Mouse (Mus musculus) right cerebral cortex, postnatal 25 days (tissue): ENCODE data around the gene Lgi1.

Experiments used
- DNase-seq: peaks from one replicate; pipeline ENCODE4 v3.0.0; 2022

Lgi1 gene

DNA sequence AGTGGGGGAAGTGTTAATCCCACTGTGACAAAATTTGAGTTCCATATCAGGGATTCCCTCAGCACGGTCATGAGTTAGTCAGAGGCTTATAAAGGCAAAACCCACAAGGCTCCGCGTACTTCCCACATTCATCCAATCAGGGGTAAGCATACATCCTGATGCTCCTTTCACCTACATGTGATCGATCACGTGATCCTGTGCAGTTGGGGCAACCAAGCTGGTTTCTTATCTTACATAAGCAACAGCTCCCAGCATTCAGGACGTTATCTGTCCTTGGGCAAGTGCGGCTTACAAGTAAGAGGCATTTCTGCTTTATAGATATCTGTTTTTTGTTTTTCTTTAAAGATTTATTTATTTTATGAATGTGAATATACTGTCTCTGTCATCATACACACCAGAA lies 63.7 kb downstream of the Lgi1 start:
- DNase-seq: no peak

DNA sequence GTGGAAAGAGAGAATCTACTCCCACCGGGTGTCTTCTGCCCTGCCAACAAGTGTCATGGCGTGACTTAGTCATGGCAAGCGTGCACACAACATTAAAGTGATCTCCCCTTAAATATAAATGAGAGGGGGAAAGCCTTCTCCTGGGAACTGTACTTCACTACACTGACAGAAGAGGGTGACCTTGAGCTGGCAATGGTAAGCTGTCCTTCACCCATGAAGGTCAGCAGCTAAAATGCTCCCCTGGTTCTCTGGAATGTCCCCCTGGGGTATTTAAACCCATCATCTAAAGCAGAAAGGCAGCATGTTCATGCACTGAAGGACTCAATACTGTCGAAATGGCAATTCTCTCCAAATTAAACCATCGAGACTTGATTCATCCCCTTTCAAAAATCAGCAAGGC lies 64.9 kb downstream of the Lgi1 start:
- DNase-seq: no peak

DNA sequence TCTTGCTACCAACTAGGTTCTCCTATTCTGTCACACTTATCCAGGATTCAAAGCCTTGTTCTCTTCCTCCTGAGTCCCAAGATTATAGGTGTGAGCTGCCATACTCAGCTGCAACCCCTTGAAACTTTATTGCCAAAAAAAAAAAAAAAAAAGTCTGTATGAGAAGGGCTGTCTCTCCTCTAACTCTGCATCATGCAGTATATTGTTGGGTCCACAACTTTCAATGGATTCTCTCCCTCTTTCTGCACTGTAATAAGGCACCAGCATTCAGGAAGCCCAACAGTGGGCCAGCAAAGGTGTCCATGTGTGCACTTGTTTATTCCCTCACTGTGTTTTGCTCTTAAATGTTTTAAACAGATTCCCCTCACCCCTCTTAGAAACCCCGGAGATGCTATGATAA lies 66.7 kb downstream of the Lgi1 start:
- no peak for DNase-seq

DNA sequence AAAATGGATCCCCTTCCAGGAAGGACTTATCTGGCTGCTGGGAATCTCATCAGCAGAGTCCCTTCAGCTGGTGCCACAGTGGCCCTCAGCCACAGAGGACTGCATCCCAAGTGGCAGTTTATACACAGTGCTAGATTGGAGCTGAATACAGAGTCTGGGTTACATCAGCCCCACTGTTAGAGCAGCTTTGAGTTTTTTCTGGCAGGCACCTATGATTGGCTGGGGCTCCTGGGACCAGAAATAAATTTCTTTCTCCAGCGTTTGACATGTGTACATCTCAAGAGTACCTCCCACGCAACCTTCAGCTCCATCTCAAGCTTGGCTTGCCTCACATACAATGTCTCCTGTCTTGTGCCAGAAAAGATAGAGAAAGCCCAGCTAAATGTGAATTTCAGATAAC lies 67.9 kb downstream of the Lgi1 start:
- no peak for DNase-seq

DNA sequence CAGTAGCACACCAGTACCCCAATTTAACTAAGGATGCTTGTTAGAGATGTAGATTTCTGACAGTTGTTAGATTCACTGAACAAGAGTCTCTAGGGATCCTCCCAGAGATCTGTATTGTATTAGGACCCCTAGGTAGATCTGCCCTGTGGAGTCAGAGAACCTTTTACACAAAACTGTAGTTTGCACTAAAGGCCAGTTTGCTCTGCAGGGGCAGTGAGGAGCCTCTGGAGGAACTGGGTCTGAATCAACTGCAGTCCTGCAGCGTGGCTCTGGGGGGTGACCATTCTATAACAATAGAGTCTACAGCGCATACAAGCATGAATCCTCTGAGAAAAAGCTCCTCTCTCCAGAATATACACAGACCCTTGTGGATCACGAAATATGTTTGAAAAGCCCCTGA lies 68.5 kb downstream of the Lgi1 start:
- DNase-seq: no peak

DNA sequence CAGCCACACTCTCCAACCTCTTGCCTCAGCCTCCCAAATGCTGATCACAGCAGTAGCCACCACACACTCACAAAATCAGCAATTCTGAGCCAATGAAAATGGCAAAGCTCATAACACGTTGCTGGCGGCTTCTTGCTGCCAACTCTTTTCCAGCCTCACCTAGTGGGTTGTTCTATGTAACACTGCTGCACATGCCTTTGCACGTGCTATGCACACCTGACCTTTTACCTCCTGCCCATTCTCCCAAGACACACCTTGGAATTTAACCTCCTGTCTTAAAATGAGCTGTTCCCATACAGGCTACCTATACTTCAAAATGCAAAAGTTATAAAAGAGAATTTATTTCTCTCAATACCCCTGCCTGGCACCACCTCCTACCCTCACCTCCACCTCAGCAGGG lies 72.2 kb downstream of the Lgi1 start:
- DNase-seq: no peak

DNA sequence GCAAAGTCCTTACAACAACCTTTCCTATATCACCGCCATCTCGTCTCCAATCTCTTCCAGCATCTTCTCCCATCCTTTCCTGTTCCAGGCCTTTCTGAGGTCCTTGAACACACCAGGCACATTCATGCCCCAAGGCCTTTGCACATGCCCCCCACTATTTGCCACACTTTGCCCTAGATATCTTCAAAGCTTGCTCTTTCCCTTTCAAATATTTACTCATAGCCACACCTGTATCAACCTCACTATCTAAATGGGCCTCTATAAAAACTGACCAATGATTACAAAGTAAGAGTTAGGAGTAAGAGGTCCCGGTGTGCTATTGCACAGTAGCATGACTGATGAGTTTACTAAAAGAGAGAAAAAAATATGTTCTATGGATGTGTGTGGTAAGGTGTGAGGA lies 73.0 kb downstream of the Lgi1 start:
- no peak for DNase-seq

DNA sequence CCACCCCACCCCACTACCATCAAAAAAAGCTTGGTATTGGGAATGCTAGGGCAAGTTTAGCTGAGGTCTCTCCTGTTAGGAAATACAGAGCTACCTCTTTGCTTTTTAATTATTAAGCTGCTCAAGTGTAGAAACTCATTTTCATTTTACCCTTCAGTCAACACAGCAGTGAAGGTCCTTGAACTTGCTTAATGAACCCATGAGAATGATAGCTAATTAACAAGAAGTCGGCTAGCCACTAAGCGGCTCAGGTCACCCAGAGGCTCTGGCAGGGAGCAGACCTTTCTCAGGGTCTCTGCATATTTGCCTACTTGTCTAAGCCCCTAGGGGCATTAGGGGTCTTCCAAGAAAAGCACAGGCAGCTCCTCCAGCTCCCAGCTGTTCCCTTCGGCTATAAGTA lies 75.4 kb downstream of the Lgi1 start:
- DNase-seq: no peak

DNA sequence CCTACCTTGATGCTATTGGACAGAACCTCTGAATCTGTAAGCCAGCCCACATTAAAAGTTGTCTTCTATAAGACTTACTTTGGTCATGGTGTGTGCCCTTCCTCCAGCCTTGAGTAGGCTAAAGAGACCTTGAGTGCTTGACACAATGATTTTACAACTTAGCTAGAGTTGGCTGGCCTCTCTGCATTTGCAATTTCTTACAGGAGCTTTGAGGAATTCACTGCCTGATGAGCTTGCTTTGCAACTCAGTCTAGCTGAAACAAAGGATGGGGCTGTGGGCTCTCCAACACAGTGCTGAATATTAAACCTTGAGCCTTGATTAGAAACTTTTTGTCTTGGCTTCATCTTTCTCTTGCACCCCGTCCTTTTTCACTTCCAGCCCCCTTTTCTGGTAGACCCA lies 78.9 kb downstream of the Lgi1 start:
- no peak for DNase-seq

DNA sequence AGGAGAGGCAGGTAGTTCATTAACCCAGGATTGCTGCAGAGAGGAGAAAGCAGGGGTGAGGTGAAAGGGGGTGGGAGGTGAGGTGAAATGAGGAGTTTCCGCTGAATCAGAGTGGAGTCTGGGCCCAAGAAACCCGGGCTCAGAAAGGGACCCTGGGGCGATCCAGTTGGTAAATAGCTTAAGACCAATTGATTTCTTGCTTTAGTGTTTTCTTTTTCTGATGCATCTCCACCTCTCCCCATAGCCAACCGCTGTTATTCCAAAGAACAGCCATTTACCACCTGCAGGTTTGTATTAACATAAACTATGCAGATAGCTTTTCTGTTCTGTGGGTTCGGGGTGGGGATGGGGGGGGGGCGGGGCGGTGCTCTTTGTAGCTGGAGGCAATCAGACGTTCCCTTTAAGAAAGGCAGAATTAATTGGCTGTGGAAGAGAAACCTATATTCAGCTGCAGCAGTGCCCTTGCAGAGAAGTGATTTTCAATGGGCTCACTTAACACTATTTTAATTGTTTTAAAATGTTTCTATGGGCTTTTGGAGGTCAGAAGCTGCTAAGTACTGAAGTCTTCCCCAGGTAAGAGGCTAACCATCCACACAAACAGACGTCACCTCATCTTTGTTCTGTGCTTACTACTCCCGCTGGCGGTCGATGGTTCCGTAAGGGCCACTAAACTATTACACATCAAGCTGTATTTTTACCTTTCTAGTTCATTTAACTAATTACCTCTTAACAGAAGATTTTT lies 84.1 kb downstream of the Lgi1 start:
- no peak for DNase-seq

DNA sequence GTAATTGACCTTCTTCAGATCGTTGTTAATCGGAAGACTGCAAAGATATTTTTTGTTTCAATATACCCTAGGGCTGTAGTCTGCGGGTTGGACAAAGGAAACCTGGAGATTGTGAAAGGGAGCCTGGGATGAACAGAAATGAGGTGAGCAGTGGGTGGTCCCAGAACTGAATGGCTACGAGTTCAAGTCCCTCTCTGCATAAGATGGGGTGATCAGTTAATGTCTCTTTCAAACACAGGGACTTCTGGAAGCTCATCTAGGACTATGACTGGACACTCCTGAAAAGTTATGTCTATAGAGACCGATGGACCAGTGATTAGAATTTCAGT lies 84.6 kb downstream of the Lgi1 start:
- no peak for DNase-seq

DNA sequence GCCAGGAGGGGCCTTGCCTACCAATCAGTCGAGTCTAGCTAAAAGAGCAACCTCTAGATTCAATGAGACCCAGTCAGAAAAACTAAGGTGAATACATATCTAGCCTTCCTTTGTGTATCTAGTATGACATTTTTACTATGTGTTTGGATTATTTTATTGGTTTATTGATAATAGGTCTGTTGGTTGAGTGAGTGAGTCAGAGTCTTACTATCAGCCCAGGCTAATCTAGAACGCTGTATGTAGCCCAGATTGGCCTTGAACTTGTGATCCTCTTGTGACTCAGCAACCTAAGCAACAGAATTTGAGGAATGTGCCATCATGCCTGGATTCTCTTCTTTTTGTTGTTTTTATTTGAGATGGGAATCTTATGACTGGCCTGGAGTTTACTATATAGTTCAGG lies 86.9 kb downstream of the Lgi1 start:
- DNase-seq: no peak

DNA sequence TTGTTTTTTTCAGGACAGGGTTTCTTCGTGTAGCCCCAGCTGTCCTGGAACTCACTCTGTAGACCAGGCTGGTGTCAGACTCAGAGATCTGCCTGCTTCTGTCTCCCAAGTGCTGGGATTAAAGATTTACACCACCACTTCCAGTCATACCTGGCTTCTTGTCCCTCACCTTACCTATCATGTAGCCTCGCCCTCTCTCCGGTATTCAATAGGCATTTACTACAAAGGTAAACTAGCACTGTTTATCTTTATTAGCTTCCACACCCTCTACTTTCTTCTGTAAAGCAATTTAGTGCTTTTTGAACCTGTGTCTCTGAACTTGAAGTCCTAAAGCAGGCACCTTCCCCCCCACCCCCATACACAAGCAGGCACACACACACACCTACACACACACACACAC lies 87.4 kb downstream of the Lgi1 start:
- DNase-seq: no peak

DNA sequence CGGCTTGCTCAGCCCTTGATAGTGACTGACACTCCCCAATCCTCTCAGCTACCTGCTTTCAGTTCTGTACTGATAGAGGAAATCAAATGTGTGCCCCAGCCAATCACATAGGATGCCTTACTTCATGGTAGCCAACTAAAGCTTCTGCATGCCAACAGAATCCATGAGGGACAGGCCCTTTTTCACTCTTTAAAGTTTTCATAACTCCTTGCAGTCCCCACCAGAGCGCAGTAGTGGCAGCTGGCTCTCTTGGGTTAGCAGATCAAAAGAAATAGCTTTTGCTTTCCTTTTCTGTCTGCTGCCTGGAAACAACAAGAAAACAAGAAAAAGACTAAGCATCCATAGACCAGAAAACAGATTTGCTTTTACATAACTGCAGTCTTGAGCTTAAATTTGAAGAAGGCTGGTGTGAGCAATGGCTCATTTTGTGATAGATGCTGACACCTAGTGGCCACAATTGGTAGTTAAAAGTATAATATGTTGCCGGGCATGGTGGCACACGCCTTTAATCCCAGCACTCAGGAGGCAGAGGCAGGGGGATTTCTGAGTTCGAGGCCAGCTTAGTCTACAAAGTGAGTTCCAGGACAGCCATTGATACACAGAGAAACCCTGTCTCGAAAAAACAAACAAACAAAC lies 88.3 kb downstream of the Lgi1 start:
- peak; percentile 10 for DNase-seq

DNA sequence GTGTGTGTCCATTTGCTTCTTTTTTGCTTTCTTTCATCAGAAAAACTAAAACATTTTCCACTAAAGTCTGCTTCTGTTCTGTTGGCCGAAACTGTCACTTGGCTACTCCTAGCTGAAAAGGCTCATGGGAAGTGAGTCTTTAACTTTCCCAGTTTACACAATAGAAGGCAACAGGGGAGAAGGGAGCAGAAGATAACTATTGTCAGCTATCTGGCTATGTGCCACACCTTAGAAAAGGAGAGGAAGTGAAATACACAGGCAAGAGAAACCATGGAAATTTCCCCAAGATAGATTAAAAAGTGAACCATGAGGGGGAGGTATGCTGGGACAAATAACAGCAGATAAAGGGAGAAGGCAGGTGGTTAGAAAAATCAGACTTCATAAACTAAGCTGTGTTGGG lies 89.9 kb downstream of the Lgi1 start:
- no peak for DNase-seq

DNA sequence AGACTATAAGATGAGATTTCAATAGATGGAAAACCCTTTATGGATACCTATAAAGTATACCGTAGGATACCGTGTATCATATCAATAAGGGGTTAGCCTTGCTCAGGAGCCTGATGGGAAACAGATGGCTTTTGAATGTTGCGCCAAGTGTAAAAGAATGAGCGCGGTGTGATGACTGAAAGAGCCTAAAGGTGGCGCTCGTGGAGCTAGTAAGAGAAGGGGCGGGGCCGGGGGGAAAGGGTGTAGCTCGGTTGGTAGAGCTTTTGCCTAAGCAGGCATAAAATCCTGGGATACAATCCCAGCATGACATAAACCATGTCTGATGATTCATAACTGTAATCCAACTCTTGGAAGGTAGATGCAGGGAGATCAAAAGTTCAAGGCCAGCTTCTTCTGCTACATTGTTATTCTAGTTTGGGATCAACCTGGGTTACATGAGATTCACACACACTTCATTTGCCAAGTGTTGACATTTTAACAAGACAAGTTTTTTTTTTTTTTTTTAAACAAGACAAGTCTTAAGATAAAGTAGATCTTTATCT lies 90.6 kb downstream of the Lgi1 start:
- DNase-seq: no peak

DNA sequence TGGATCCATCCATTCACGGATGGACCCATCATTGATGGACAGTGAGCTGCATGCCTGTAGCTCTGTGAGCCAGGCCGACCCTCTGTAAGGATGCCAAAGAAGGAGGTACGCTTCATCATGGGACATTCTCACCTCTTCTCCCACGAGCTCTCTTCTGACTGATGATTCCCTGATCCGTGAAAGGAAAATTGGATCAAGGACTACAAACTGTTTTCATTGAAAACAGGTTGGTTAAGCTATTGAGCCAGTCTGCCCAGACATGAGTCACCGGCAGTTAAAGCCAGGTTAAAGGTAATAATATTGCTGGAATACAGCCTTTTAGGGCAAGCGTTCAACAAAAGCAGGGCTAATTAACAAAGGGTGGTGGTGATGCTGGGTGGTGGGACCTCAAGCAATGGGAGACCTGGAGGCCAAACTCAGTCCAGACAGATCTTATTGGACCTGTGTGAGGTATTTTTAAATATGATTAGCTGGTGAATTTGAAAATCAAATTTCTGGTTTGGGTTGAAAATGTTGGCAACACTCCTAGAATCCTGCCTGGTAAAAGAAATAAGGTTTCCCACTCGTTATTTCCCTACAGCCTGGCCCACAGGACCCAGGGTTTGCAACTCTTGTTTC lies 92.0 kb downstream of the Lgi1 start:
- no peak for DNase-seq

DNA sequence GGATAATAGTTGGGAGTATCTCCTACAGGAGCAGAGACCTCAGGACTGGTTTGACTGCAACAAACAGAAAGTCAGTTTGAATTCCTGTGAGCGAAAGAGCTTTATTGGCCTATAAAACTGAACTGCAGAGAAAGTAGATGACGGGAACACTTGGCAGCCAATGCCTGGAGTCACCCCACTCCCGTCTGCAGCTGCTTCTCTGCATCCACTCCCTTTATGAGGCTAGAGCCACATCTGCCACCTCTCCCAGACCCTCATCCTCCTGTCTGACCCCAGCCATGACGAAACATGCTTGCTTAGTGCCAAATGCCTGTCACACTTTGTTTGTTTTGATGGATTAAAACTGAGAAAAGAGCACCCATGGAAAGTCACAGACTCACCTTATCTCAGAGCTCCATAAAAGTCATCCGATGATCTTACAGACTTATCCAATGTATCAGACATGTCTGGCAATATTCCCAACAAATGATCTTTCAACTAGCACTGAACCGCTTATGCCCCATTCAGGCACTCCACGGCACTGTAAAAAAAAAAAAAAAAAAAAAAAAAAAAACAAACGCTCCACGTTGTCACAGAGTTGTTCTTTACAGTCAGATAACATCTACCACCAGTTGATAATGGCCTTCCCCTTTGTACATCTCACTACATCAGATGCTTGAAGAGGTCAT lies 93.8 kb downstream of the Lgi1 start:
- no peak for DNase-seq

DNA sequence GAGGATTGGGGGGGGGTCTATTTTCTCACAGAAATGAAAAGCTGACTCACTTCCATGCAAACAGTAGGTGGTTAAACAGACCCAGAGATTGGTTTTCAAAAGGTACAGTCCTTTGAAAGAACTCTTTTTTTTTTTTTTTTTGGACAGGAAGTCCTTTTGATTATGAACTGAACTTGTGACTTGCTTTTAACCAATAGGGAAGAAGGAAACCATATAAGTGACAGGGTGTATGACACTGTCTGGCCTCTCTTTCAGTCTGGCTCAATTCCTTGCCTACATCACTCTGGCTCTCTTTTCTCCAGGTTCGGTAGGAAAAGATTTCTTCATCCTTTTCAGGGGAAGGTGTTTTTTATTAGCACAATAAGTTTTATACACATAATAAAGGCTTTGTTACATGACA lies 95.0 kb downstream of the Lgi1 start:
- no peak for DNase-seq
